Mouse (Mus musculus): ENCODE measurements around the gene Atp2a3. TPM values are rescaled to one million over a fixed set of nuclear protein-coding genes. Genes with fewer than 3 reads are reported as not detected.
A peak's percentile ranks its signal among the peaks of the same experiment; 100 is the strongest.

Gene Atp2a3
- total and polyA plus RNA-seq, 2 experiments = 0.46 to 2.8 TPM

DNA sequence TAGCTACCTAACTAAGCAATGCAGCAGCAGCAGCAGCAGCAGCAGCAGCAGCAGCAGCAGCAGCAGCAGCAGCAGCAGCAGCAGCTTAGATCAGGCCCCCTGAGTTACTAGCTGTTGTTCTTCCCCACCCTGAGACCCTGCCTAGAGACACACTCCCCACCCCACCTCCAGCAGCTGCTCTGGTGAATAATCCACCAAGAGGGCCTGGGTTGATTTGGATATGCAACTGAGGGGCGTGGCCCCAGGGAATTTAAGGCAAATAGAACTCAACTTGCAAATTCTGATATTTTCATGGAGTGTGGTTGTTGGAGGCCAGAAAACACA lies 7.9 kb upstream of the Atp2a3 start:
- Histone ChIP-seq H3K4me1 (ENCODE audit: control insufficient read depth, insufficient read depth, low read length) (peaks cover 3% of the 10 kb centered on the region), H3K36me3 (ENCODE audit: control insufficient read depth, insufficient read depth, low read length) (no peaks in the 10 kb centered on the region), H3K79me2 (ENCODE audit: control insufficient read depth, insufficient read depth, low read length) (no peaks in the 10 kb centered on the region), H3K4me3 (ENCODE audit: insufficient read depth, low read depth, low read length) (no peak overlapping the region), H3K27me3 (ENCODE audit: control insufficient read depth, insufficient read depth, low read length) (no peaks in the 10 kb centered on the region), H3K27ac (replicated peaks; ENCODE audit: insufficient read depth, low read depth, low read length) (no peak overlapping the region), H3K9ac (ENCODE audit: low read depth, low read length) (no peak overlapping the region)
- DNase-seq (ENCODE audit: extremely low read depth, low read depth, low spot score) = no peak
- no peak for TF ChIP-seq POLR2A (IDR thresholded peaks at IDR 0.05; ENCODE audit: extremely low read depth, insufficient read depth, low read length)
- no peak for TF ChIP-seq CTCF (IDR thresholded peaks at IDR 0.05; ENCODE audit: low read depth, low read length)
- 80% methylated on average over 1 of the region's 1 CpGs for WGBS

DNA sequence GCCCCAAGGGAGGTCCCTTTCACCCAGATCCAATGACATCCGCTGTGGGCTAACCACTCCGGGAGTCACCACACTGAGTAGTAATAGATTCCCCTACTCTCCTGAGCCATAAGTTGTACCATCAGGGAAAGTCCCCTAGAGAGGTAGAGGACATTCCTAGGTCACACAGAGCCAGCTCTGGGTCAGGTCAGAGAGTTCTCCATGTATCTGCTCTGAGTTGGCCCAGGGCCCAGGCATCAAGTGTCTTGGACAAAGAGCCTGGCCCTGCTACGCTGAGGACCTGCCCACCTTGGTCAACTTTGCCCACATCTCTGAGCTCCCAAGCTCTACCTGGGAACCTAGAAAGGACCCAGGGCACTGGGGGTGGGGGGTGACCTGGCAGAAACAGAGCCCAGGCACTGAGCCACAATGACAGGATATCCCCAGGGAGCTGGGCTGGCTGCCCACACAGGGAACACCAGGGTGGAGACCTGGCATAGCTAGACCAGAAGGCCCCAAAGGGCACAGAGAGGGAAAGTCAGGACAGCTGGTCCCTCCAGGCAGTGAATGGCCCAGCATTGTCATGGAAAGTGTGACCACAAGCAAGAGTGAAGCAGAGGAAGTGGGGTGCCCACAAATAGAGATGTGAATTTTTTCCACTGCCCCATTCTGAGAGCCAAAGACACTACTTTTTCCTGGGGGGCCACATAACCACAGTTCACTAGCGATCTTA lies 7.4 kb upstream of the Atp2a3 start:
- Histone ChIP-seq H3K9ac (ENCODE audit: low read depth, low read length) (no peak overlapping the region), H3K36me3 (ENCODE audit: control insufficient read depth, insufficient read depth, low read length) (no peaks in the 10 kb centered on the region), H3K79me2 (ENCODE audit: control insufficient read depth, insufficient read depth, low read length) (no peaks in the 10 kb centered on the region), H3K27me3 (ENCODE audit: control insufficient read depth, insufficient read depth, low read length) (no peaks in the 10 kb centered on the region), H3K4me3 (ENCODE audit: insufficient read depth, low read depth, low read length) (no peak overlapping the region), H3K4me1 (ENCODE audit: control insufficient read depth, insufficient read depth, low read length) (peaks cover 3% of the 10 kb centered on the region), H3K27ac (replicated peaks; ENCODE audit: insufficient read depth, low read depth, low read length) (no peak overlapping the region)
- peak; percentile 26 for DNase-seq (ENCODE audit: extremely low read depth, low read depth, low spot score)
- 50% methylated on average over 4 of the region's 4 CpGs for WGBS
- TF ChIP-seq CTCF (IDR thresholded peaks at IDR 0.05; ENCODE audit: low read depth, low read length) (no peak), POLR2A (IDR thresholded peaks at IDR 0.05; ENCODE audit: extremely low read depth, insufficient read depth, low read length) (no peak)

DNA sequence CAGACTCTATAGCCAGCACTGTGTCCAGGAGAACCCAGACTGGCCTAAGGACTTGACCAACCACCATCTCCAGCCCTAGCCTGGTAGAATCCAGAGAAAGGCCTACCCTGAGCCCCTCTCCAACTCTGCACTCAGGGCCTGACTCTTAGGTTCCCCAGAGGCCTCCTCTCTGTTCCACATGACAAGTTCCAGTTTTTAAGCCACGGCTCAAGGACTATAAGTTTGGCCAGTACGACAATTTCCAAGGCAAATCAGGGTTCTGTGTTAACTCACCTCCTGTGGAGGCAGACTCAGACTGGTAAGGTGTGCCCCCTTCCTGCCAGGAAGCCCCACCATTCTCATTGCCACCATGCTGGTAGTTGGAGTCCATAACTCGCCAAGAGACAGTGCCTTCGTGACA lies 6.8 kb upstream of the Atp2a3 start:
- Histone ChIP-seq H3K27me3 (ENCODE audit: control insufficient read depth, insufficient read depth, low read length) (no peaks in the 10 kb centered on the region), H3K4me1 (ENCODE audit: control insufficient read depth, insufficient read depth, low read length) (peaks cover 3% of the 10 kb centered on the region), H3K36me3 (ENCODE audit: control insufficient read depth, insufficient read depth, low read length) (no peaks in the 10 kb centered on the region), H3K79me2 (ENCODE audit: control insufficient read depth, insufficient read depth, low read length) (no peaks in the 10 kb centered on the region), H3K4me3 (ENCODE audit: insufficient read depth, low read depth, low read length) (no peak overlapping the region), H3K9ac (ENCODE audit: low read depth, low read length) (no peak overlapping the region), H3K27ac (replicated peaks; ENCODE audit: insufficient read depth, low read depth, low read length) (no peak overlapping the region)
- WGBS = 93% methylated on average over 4 of the region's 4 CpGs
- TF ChIP-seq CTCF (IDR thresholded peaks at IDR 0.05; ENCODE audit: low read depth, low read length) = no peak
- no peak for TF ChIP-seq POLR2A (IDR thresholded peaks at IDR 0.05; ENCODE audit: extremely low read depth, insufficient read depth, low read length)
- DNase-seq (ENCODE audit: extremely low read depth, low read depth, low spot score) = no peak

DNA sequence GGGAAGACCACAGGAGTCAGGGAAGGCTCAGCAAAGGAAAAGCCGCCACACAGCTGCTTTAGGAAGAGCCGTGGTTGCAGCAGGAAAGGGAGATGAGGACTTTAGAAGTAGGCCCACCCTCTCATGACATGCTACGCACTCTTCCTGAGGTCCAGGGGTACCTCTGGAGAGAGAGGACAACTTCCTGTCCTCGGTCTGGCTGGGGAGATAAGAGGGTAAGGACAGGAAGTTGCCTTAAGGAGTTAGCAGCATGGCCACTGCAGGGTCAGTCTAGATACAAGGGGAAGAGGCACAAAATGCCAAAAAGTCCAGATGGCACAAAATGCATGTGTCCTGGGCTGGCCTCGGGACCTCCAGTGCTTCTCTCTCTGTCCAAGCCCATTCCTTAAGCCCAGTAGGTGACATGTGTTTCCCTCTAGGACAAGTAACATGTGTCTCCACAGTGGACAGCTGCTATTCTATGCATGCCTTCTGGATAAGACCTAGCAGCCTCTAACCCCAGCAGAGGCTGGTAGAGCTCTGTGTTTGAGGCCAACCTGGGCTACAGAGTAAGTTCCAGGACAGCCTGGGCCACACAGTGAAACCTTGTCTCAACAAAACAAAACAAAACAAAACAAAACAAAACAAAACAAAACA lies 5.5 kb upstream of the Atp2a3 start:
- H3K27ac ChIP-seq (replicated peaks; ENCODE audit: insufficient read depth, low read depth, low read length) = no peak overlapping the region
- no peak for TF ChIP-seq POLR2A (IDR thresholded peaks at IDR 0.05; ENCODE audit: extremely low read depth, insufficient read depth, low read length)
- TF ChIP-seq CTCF (IDR thresholded peaks at IDR 0.05; ENCODE audit: low read depth, low read length) = no peak
- H3K9ac ChIP-seq (ENCODE audit: low read depth, low read length) = no peak overlapping the region
- DNase-seq (ENCODE audit: extremely low read depth, low read depth, low spot score) = no peak
- H3K79me2 ChIP-seq (ENCODE audit: control insufficient read depth, insufficient read depth, low read length) = no peaks in the 10 kb centered on the region
- peaks cover 3% of the 10 kb centered on the region for H3K4me1 ChIP-seq (ENCODE audit: control insufficient read depth, insufficient read depth, low read length)
- 72% methylated on average over 5 of the region's 5 CpGs for WGBS
- H3K4me3 ChIP-seq (ENCODE audit: insufficient read depth, low read depth, low read length) = no peak overlapping the region
- no peaks in the 10 kb centered on the region for H3K36me3 ChIP-seq (ENCODE audit: control insufficient read depth, insufficient read depth, low read length)
- H3K27me3 ChIP-seq (ENCODE audit: control insufficient read depth, insufficient read depth, low read length) = no peaks in the 10 kb centered on the region

DNA sequence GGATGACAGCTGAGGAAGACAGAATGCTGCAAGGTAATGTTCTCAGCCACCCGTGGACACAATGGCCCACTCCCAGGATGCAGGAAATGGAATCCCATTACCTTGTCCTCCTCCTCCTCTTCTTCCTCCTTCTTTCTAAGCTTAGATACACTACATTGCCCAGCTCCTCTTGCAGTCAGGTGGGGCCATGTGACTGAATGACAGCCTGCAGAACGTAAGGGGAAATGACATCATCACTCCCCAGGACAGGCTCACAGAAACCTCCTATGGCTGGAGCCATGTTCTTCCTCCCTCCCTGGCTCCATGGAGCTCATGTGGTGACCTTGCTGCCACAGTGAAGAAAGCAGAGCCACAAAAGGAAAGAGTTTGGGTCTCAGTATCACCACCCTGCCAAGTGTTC lies 3.7 kb upstream of the Atp2a3 start:
- TF ChIP-seq POLR2A (IDR thresholded peaks at IDR 0.05; ENCODE audit: extremely low read depth, insufficient read depth, low read length) (no peak), CTCF (IDR thresholded peaks at IDR 0.05; ENCODE audit: low read depth, low read length) (no peak)
- WGBS = 78% methylated on average over 2 of the region's 2 CpGs
- peaks cover 3% of the 10 kb centered on the region for H3K4me1 ChIP-seq (ENCODE audit: control insufficient read depth, insufficient read depth, low read length)
- no peaks in the 10 kb centered on the region for H3K36me3 ChIP-seq (ENCODE audit: control insufficient read depth, insufficient read depth, low read length)
- H3K79me2 ChIP-seq (ENCODE audit: control insufficient read depth, insufficient read depth, low read length) = no peaks in the 10 kb centered on the region
- no peak for DNase-seq (ENCODE audit: extremely low read depth, low read depth, low spot score)
- peaks cover 11% of the 10 kb centered on the region for H3K27me3 ChIP-seq (ENCODE audit: control insufficient read depth, insufficient read depth, low read length)
- no peak overlapping the region for H3K27ac ChIP-seq (replicated peaks; ENCODE audit: insufficient read depth, low read depth, low read length)
- no peak overlapping the region for H3K9ac ChIP-seq (ENCODE audit: low read depth, low read length)
- H3K4me3 ChIP-seq (ENCODE audit: insufficient read depth, low read depth, low read length) = no peak overlapping the region

Data from liver, adult 2 months (tissue).